Mouse (Mus musculus): ENCODE measurements around the gene Ntng1.

- no peak for TF ChIP-seq POLR2A (IDR thresholded peaks at IDR 0.05; ENCODE audit: control insufficient read depth, extremely low read depth, insufficient read depth, low read length, poor library complexity)
- no peak for TF ChIP-seq CTCF (IDR thresholded peaks at IDR 0.05; ENCODE audit: borderline replicate concordance, control insufficient read depth, extremely low read depth, insufficient read depth, low read length, poor library complexity)
Measured at GRCm38 (mm10) chr3:109766939-109767338, 376.9 kb downstream of the Ntng1 start.
